Mouse (Mus musculus): ENCODE measurements around the gene Robo3.

Gene Robo3

GRCm38 (mm10) chr9:37432720-37433421 is at the start of gene Robo3:
Gene Robo3 (minus strand): TSS chr9:37433246.
- no peak for DNase-seq

GRCm38 (mm10) chr9:37474923-37475322 is 41.9 kb upstream of the Robo3 start:
- DNase-seq, result no peak

GRCm38 (mm10) chr9:37473611-37474125 is 40.6 kb upstream of the Robo3 start:
- DNase-seq, result peak in 1 of 2 experiments; percentile 18

GRCm38 (mm10) chr9:37462764-37463163 is 29.7 kb upstream of the Robo3 start:
- peak; percentile 59 to 70 for DNase-seq

- DNase-seq, result no peak
Measured at GRCm38 (mm10) chr9:37461571-37461970, 28.5 kb upstream of the Robo3 start.

- no peak for DNase-seq
Measured at GRCm38 (mm10) chr9:37460961-37461340, 27.9 kb upstream of the Robo3 start.

GRCm38 (mm10) chr9:37460043-37460960 is 27.3 kb upstream of the Robo3 start:
- DNase-seq, result peak; percentile 56 to 71

GRCm38 (mm10) chr9:37459665-37460042 is 26.6 kb upstream of the Robo3 start:
- DNase-seq, result no peak

GRCm38 (mm10) chr9:37457151-37457550 is 24.1 kb upstream of the Robo3 start:
- DNase-seq, result no peak

GRCm38 (mm10) chr9:37456481-37456910 is 23.4 kb upstream of the Robo3 start:
- DNase-seq, result peak; percentile 57 to 60

GRCm38 (mm10) chr9:37455868-37456267 is 22.8 kb upstream of the Robo3 start:
- DNase-seq, result no peak

GRCm38 (mm10) chr9:37454991-37455390 is 21.9 kb upstream of the Robo3 start:
- no peak for DNase-seq

- DNase-seq, result no peak
Measured at GRCm38 (mm10) chr9:37454011-37454492, 21.0 kb upstream of the Robo3 start.

- no peak for DNase-seq
Measured at GRCm38 (mm10) chr9:37453328-37453727, 20.3 kb upstream of the Robo3 start.

- DNase-seq, result no peak
Measured at GRCm38 (mm10) chr9:37452401-37452800, 19.4 kb upstream of the Robo3 start.

GRCm38 (mm10) chr9:37437772-37438735 is 5.0 kb upstream of the Robo3 start:
- peak in 1 of 2 experiments; percentile 40 for DNase-seq

GRCm38 (mm10) chr9:37435616-37436015 is 2.6 kb upstream of the Robo3 start:
- DNase-seq, result no peak

GRCm38 (mm10) chr9:37434932-37435331 is 1.9 kb upstream of the Robo3 start:
- DNase-seq, result no peak

GRCm38 (mm10) chr9:37433823-37434560 is 946 bp upstream of the Robo3 start:
- DNase-seq, result peak in 1 of 2 experiments; percentile 41

GRCm38 (mm10) chr9:37432026-37432666 is 900 bp downstream of the Robo3 start:
- DNase-seq, result peak; percentile 84 to 88

GRCm38 (mm10) chr9:37430582-37430981 is 2.5 kb downstream of the Robo3 start:
- DNase-seq, result peak; percentile 94

Measured in kidney, postnatal 4 days (tissue).